Mouse (Mus musculus) frontal cortex, adult (tissue): ENCODE data around the gene Panx2.

Source experiments
- ATAC-seq: cut with Nextera tagmentation; 2 replicates; pipeline ENCODE4 v1.9.2; 2017; ENCODE audit warnings: mild to moderate bottlenecking, moderate library complexity, mixed read lengths; ENCODE audit not compliant: low TSS enrichment

Panx2 gene

GRCm38 (mm10) chr15:89059161-89059931 is at the start of gene Panx2:
Panx2 (plus strand) TSS chr15:89059734.
- ATAC-seq, result peak; percentile 24

DNA sequence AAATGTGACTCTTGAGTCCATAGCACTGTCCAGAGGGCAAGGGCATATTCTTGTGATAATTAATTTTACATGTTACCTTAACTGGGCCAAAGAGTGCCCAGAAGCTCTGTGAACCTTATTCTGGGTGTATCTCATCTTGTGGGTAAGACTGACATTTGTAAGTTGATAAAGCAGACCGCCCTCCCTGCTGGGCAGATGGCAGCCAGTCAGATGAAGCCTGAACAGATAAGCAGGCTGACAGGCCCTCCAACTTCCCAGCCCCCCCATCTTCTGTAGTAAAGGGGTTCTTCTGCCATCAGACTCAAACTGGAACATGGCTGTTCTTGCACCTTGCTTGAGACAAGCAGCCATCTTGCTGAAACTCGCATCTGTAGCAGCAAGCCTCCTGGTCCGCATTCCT is 42.8 kb upstream of the Panx2 start:
- no peak for ATAC-seq

GRCm38 (mm10) chr15:89020085-89020484 is 39.4 kb upstream of the Panx2 start:
- no peak for ATAC-seq

- ATAC-seq, result no peak
These were observed 39.0 kb upstream of the Panx2 start for GRCm38 (mm10) chr15:89020492-89020891.

DNA sequence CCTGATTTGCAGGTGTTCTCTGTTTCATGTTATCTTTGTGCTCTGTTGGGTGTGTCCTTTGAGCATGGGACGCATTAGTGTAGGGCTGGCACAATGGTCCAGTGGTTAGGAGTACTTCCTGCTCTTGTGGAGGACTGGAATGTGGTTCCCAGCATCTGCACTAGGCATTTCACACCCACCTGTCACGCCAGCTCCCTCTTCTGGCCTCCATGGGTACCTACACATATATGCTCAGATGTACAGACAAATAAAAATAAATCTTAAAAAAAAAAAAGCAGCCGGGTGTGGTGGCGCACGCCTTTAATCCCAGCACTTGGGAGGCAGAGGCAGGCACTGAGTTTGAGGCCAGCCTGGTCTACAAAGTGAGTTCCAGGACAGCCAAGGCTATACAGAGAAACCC is 15.2 kb upstream of the Panx2 start:
- no peak for ATAC-seq

GRCm38 (mm10) chr15:89046356-89046755 is 13.2 kb upstream of the Panx2 start:
- ATAC-seq, result no peak

GRCm38 (mm10) chr15:89054666-89055065 is 4.9 kb upstream of the Panx2 start:
- ATAC-seq, result no peak

DNA sequence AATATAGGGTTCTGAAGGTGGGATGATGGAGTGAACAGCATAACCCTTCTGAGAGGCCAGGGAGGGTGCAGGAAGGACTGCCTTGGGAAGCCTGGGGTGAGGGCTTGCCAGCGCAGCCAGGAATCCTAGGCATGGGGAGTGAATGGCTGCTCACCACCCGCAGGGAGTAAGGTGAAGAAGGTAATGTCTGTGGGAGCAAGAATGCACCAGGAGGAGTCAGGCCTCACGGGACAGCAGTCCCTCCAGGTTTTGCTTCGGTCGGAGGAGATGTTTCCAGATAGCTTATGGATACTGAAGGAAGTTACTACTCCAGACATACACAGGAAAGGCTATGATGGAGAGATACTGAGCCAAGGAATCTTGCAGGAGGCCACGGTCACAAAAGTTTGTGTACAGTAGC is 798 bp upstream of the Panx2 start:
- no peak; the same call in 1 of the 2 replicates for ATAC-seq

GRCm38 (mm10) chr15:89060032-89060681 is 623 bp downstream of the Panx2 start:
- peak; percentile 32; the same call in 1 of the 2 replicates for ATAC-seq

DNA sequence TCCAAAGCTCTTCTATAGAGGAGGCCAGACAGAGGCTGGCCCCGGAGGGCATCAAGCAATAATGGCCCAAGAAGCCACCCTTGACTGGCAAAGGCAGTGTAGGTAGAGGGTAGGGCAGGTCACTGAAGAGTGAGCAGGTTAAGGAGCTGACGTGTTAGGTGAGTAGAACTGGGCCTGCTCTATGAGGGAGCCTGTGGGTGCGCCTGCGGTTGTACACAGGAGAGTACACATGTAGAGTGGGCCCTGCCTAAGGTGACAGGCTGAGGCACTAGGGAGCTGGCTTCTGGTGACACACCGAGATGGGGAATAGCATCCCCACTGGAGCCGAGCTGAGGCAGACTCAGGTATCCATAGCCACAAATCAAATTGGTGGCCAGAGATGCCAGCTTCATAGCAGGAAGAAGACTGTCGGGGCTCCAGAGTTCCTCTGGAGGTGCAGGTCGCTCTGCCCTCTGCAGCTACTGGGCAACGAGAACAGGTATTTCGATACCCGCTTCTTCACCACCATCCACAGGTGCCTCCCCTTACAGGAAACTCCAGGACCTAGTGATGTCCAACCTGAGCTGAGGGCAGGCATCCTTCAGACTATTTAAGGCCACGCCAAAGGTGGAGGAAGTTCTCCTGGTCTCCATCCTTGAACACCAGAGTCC is 1.4 kb downstream of the Panx2 start:
- no peak for ATAC-seq

- ATAC-seq, result no peak
These were observed 2.4 kb downstream of the Panx2 start for GRCm38 (mm10) chr15:89061761-89062517.

GRCm38 (mm10) chr15:89062518-89062910 is 3.0 kb downstream of the Panx2 start:
- ATAC-seq, result no peak

DNA sequence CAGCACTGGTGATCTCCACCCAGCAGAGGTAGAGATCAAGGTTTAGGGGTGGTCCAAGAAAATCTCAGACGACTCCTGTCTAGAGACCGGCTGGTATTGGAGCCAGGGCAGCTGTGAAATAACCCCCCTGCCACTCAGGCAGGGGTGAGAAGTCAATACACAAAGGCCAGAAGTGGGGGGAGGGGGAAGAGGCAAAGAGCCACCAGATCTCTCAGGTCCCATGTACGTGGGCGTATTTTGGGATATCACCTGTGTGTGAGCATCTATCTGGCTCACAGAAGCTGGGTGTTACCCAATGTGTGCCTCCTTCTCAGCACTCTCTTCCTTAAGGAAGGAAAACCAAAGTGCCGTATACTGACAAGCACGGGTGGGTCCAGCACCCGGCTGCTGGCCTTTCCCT is 3.5 kb downstream of the Panx2 start:
- ATAC-seq, result no peak

GRCm38 (mm10) chr15:89063536-89063935 is 4.0 kb downstream of the Panx2 start:
- peak; percentile 56 for ATAC-seq

DNA sequence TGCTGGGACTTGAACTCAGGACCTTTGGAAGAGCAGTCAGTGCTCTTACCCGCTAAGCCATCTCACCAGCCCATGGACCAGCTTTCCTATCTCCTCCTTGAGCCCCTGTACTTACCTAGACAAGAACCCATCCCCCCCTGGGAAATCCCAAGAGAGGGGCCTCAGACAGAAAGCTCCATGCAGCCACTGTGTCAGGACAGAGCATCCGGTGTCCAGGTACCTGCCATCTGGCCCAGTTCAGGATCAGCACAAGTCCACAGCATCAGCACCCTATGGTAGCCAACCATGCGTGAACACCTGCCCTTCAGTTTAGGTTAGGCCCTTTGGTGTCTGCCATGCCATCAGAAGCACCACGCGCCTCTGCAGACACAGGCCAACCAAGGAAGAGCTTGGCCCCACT is 5.4 kb downstream of the Panx2 start:
- no peak for ATAC-seq

DNA sequence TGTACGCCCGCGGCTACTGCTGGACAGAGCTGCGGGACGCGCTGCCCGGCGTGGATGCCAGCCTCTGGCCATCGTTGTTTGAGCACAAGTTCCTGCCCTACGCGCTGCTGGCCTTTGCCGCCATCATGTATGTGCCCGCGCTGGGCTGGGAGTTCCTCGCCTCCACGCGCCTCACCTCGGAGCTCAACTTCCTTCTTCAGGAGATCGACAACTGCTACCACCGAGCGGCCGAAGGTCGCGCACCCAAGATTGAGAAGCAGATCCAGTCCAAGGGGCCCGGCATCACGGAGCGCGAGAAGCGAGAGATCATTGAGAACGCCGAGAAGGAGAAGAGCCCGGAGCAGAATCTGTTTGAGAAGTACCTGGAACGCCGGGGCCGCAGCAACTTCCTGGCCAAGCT is 8.1 kb downstream of the Panx2 start:
- ATAC-seq, result no peak

DNA sequence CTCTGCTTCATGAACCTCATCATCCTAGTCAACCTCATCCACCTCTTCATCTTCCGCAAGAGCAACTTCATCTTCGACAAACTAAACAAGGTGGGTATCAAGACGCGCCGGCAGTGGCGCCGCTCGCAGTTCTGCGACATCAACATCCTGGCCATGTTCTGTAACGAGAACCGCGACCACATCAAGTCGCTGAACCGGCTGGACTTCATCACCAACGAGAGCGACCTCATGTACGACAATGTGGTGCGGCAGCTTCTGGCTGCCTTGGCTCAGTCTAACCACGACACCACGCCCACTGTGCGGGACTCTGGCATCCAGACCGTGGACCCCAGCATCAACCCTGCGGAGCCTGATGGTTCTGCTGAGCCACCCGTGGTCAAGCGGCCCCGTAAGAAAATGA is 8.7 kb downstream of the Panx2 start:
- ATAC-seq, result no peak

- ATAC-seq, result no peak
These were observed 9.9 kb downstream of the Panx2 start for GRCm38 (mm10) chr15:89069336-89069840.

- ATAC-seq, result no peak
These were observed 11.1 kb downstream of the Panx2 start for GRCm38 (mm10) chr15:89070606-89071005.

- no peak for ATAC-seq
These were observed 14.6 kb downstream of the Panx2 start for GRCm38 (mm10) chr15:89073993-89074603.
